Comparison of ENCODE assay signal across 8 mouse cellular contexts in the genomic region with DNA sequence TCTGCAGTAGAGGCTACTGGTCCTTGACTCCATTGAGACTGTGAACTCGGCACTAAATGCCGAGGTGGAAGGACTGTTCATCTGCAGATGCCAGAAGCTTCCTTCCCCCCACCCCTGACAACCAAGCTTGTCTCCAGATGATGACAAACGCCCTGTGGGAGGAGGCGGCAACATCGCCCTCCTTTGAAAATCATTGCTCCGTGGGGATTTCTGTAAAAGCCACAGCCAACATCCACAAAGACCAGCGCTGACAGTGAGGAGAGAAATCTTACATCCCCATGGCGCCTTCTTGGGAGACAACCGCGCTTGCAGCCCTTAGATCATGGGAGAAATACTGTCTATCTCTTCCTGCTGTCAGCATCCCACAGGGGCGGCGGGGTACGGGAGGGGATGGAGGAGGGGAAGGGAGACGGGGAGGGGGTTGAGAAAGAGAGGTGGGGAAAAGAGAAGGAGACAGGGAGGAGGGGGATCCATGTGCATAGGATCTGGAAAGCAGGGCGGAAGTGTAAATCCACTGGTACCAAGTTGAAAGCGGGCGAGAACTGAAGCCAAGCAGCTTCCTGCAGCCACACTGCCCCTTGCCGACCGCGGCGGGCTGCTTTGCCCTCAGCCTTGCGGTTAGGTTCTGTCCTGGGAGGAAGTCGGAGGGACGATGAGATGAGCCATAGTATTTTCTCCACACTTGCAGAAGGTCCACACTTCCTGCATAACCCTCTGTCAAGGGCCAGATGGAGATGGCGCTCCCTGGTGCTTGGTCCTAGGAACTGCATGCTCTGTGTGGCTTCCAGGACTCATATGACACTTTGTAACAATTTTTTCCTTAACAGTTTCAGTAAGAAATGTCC.
DNase-seq lines count a peak whose midpoint lies in the region; ATAC-seq and TF ChIP-seq lines count a peak whose summit lies in the region.

No protein-coding gene starts in this region.

- no peak for TF ChIP-seq POLR2A in ES-Bruce4 (IDR thresholded peaks at IDR 0.05; ENCODE audit: insufficient read depth, low read length)

- H3K36me3 ChIP-seq in ES-Bruce4 (ENCODE audit: control insufficient read depth, insufficient read depth, low read length, poor library complexity, severe bottlenecking) = no peaks in the 10 kb centered on the region
- no peaks in the 10 kb centered on the region for H3K36me3 ChIP-seq in embryonic facial prominence, embryonic 12.5 days
- no peaks in the 10 kb centered on the region for H3K36me3 ChIP-seq in liver, embryonic 12.5 days

- H3K4me3 ChIP-seq in ES-Bruce4 (ENCODE audit: low read depth, low read length) = peak overlapping the region; percentile 65
- H3K4me3 ChIP-seq in embryonic facial prominence, embryonic 12.5 days = peak overlapping the region; percentile 16; the same call in 1 of the 2 replicates
- 0 out of 2 replicates have a peak overlapping the region, but pooled peaks have one; percentile 20 for H3K4me3 ChIP-seq in liver, embryonic 12.5 days

- peak overlapping the region; percentile 45 for H3K4me2 ChIP-seq in embryonic facial prominence, embryonic 12.5 days (replicated peaks)
- H3K4me2 ChIP-seq in liver, embryonic 12.5 days = peak overlapping the region; percentile 50

- no peak overlapping the region for H3K9ac ChIP-seq in ES-Bruce4 (ENCODE audit: low read depth, poor library complexity, severe bottlenecking)
- H3K9ac ChIP-seq in embryonic facial prominence, embryonic 12.5 days = peak overlapping the region; percentile 22
- no peak overlapping the region for H3K9ac ChIP-seq in liver, embryonic 12.5 days

- TF ChIP-seq CTCF in ES-Bruce4 (IDR thresholded peaks at IDR 0.05; ENCODE audit: low read depth, low read length) = peak; percentile 85

- 24% methylated on average over 25 of the region's 25 CpGs for WGBS in embryonic facial prominence, embryonic 12.5 days
- WGBS in liver, embryonic 12.5 days (ENCODE audit: insufficient replicate concordance) = 5% methylated on average over 25 of the region's 25 CpGs

- no peak overlapping the region for H3K27ac ChIP-seq in ES-Bruce4 (ENCODE audit: insufficient read depth, low read length)
- no peak overlapping the region for H3K27ac ChIP-seq in embryonic facial prominence, embryonic 12.5 days
- H3K27ac ChIP-seq in liver, embryonic 12.5 days = no peak overlapping the region

- no peak for DNase-seq in frontal cortex, postnatal 14 days (ENCODE audit: low spot score in 2 of 2)
- DNase-seq in heart, postnatal 4 days = peak; percentile 66
- DNase-seq in naive thymus-derived CD4-positive, alpha-beta T cell, adult 2 months (ENCODE audit: low read depth) = peak; percentile 46

- no peaks in the 10 kb centered on the region for H3K9me3 ChIP-seq in ES-Bruce4 (replicated peaks; ENCODE audit: control insufficient read depth, insufficient read depth, low read length, poor library complexity, severe bottlenecking)
- H3K9me3 ChIP-seq in embryonic facial prominence, embryonic 12.5 days = no peaks in the 10 kb centered on the region
- no peaks in the 10 kb centered on the region for H3K9me3 ChIP-seq in liver, embryonic 12.5 days (replicated peaks)

- 0 out of 2 replicates have a peak, but pooled peaks have one; percentile 23 for ATAC-seq in frontal cortex, adult (ENCODE audit: low TSS enrichment)
- no peak for ATAC-seq in embryonic facial prominence, embryonic 12.5 days (ENCODE audit: insufficient number of reproducible peaks, insufficient read depth, low FRiP score, low TSS enrichment)
- ATAC-seq in liver, embryonic 12.5 days = no peak
- no peak for ATAC-seq in erythroblast, adult 5-6 weeks (replicated peaks; ENCODE audit: low FRiP score, poor library complexity, severe bottlenecking)

- no peaks in the 10 kb centered on the region for H3K4me1 ChIP-seq in ES-Bruce4 (ENCODE audit: control insufficient read depth, insufficient read depth, low read length)
- peaks cover 5% of the 10 kb centered on the region; the same call in 1 of the 2 replicates for H3K4me1 ChIP-seq in embryonic facial prominence, embryonic 12.5 days
- H3K4me1 ChIP-seq in liver, embryonic 12.5 days = no peaks in the 10 kb centered on the region

- no peaks in the 10 kb centered on the region for H3K27me3 ChIP-seq in ES-Bruce4 (ENCODE audit: control insufficient read depth, insufficient read depth, low read length, poor library complexity, severe bottlenecking)
- peaks cover 5% of the 10 kb centered on the region; the same call in 1 of the 2 replicates for H3K27me3 ChIP-seq in embryonic facial prominence, embryonic 12.5 days
- peaks cover 29% of the 10 kb centered on the region for H3K27me3 ChIP-seq in liver, embryonic 12.5 days (replicated peaks)

- no peak for TF ChIP-seq EP300 in ES-Bruce4 (IDR thresholded peaks at IDR 0.05; ENCODE audit: insufficient read depth, low read depth, low read length)

Comparison
In these comparisons a context has a peak if more than half of its experiments do, and no peak if none do; other contexts are left out.
1. DNase-seq: peak in heart, postnatal 4 days (single experiment) and naive thymus-derived CD4-positive, alpha-beta T cell, adult 2 months (single experiment); none in frontal cortex, postnatal 14 days (0 of 2).
2. Peak in every context shown above with its lines, with median percentiles within 50 percentile points of each other: H3K4me3 ChIP-seq.